Mouse (Mus musculus) midbrain, postnatal 0 days (tissue): Measurements from ENCODE around the gene Fxyd7. TPM values are rescaled to one million over a fixed set of nuclear protein-coding genes. Genes with fewer than 3 reads are reported as not detected.
A peak's percentile ranks its signal among the peaks of the same experiment; 100 is the strongest.

Source experiments
- ATAC-seq: fragments of 200-750 bp; cut with Nextera tagmentation; 2 replicates; pipeline ENCODE4 v1.8.0; 2017; ENCODE audit warnings: moderate number of reproducible peaks, mild to moderate bottlenecking, moderate TSS enrichment, moderate library complexity; ENCODE audit not compliant: low FRiP score
- DNase-seq: peaks from one replicate; pipeline ENCODE4 v3.0.0-alpha.2; 2015; ENCODE audit warnings: low spot score
- H3K27ac ChIP-seq: fragments of 300-500 bp; sonication (generic); 2 replicates; pipeline ENCODE4 v1.5.1; 2014; ENCODE audit warnings: low read depth, mild to moderate bottlenecking, low read length, mixed read lengths
- H3K27me3 ChIP-seq: fragments of 300-500 bp; sonication (generic); 2 replicates; pipeline ENCODE4 v1.6.1; 2014; ENCODE audit warnings: low read length, control low read depth, mixed read lengths; ENCODE audit not compliant: insufficient read depth
- H3K36me3 ChIP-seq: fragments of 300-500 bp; sonication (generic); 2 replicates; pipeline ENCODE4 v1.6.1; 2014; ENCODE audit warnings: low read length, control low read depth, mixed read lengths; ENCODE audit not compliant: insufficient read depth
- H3K4me1 ChIP-seq: fragments of 300-500 bp; sonication (generic); 2 replicates; pipeline ENCODE4 v1.6.1; 2014; ENCODE audit warnings: mild to moderate bottlenecking, control low read depth, antibody characterized with exemption, low read length, mixed read lengths; ENCODE audit not compliant: insufficient read depth
- H3K4me2 ChIP-seq: fragments of 300-500 bp; sonication (generic); 2 replicates; pipeline ENCODE4 v1.6.1; 2014; ENCODE audit warnings: low read depth, mild to moderate bottlenecking, low read length, mixed read lengths; ENCODE audit not compliant: poor library complexity, severe bottlenecking
- H3K4me3 ChIP-seq: fragments of 300-500 bp; sonication (generic); 2 replicates; pipeline ENCODE4 v1.5.1; 2014; ENCODE audit warnings: low read depth, mild to moderate bottlenecking, low read length, moderate library complexity
- H3K9ac ChIP-seq: fragments of 300-500 bp; sonication (generic); replicated peaks from 2 replicates; pipeline ENCODE4 v1.6.1; 2014; ENCODE audit warnings: mild to moderate bottlenecking, low read length, moderate library complexity, mixed read lengths; ENCODE audit not compliant: poor library complexity, severe bottlenecking
- H3K9me3 ChIP-seq: fragments of 300-500 bp; sonication (generic); 2 replicates; pipeline ENCODE4 v1.6.1; 2016; ENCODE audit warnings: low read length, control low read depth
- CTCF ChIP-seq: IDR thresholded peaks from 2 replicates; pipeline ENCODE4 v1.5.1; 2016; ENCODE audit warnings: antibody characterized with exemption, mild to moderate bottlenecking
- WGBS: fragments of 180-500 bp; shearing (Covaris S2); extraction: QIAGEN DNeasy Blood & Tissue Kit; methylation state at CpG from one replicate; pipeline ENCODE4 v1.1.7; 2014; 5-methylcytosine and 5-hydroxymethylcytosine counted together
- polyA plus RNA-seq: library from polyadenylated mRNA; unstranded; fragments of >200 nt; fragmentation: Nextera tagmentation; extraction: Ambion mirVana; gene quantifications from 2 replicates; pipeline ENCODE4 v1.2.1, GENCODE M21; 2015
- total RNA-seq: library from RNA; depleted of rRNA; stranded (reverse); fragments of >200 nt; gene quantifications from 2 replicates; pipeline ENCODE4 v1.2.3, GENCODE M21; 2014

The Fxyd7 gene
- total and polyA plus RNA-seq, 2 experiments from 2014 or later: 285 to 455 TPM

DNA sequence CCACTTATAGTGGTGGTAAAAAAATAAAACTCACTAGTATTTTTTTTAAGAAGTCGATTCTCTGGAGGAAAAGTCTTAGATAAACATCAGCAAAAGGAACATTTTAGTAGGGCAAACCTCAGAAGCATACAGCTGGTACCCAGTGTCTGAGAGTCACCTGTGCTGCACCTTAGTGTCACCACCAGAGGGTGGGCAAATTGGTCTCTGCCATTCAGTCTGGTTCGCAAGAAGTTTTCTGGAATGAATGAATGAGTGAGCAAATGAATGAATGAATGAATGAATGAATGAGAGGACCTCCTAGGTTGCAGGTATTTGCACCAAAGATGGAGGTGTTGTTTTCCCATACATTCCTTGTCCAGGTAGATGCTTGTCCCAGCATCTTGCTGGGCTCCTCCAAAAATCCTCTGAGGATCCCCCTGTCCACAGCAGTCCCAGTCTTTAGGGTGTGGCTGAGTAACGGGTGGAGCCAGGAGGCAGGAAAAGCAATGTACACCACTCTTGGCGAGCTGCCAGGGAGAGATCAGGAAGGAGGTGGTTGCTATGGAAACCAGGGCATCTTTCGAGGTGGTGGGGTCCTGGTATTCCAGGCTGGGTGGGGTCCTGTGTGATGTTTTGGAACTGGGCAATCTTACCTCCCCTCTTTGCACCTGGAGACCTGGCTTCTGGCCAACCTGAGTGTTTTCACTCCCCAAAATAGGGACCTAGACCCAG lies 2.0 kb downstream of the Fxyd7 start:
- peaks cover 9% of the 10 kb centered on the region; the same call in 1 of the 2 replicates for H3K4me1 ChIP-seq
- H3K4me2 ChIP-seq: peak overlapping the region; percentile 69
- 18% methylated on average over 5 of the region's 5 CpGs for WGBS
- H3K9me3 ChIP-seq: no peaks in the 10 kb centered on the region
- ATAC-seq (no peak), DNase-seq (peak; percentile 78)
- H3K36me3 ChIP-seq: no peaks in the 10 kb centered on the region
- H3K4me3 ChIP-seq: peak overlapping the region; percentile 44
- H3K9ac ChIP-seq: peak overlapping the region; percentile 67
- peak; percentile 61 for TF ChIP-seq CTCF
- H3K27me3 ChIP-seq: peaks cover 18% of the 10 kb centered on the region
- peak overlapping the region; percentile 27; the same call in 1 of the 2 replicates for H3K27ac ChIP-seq

DNA sequence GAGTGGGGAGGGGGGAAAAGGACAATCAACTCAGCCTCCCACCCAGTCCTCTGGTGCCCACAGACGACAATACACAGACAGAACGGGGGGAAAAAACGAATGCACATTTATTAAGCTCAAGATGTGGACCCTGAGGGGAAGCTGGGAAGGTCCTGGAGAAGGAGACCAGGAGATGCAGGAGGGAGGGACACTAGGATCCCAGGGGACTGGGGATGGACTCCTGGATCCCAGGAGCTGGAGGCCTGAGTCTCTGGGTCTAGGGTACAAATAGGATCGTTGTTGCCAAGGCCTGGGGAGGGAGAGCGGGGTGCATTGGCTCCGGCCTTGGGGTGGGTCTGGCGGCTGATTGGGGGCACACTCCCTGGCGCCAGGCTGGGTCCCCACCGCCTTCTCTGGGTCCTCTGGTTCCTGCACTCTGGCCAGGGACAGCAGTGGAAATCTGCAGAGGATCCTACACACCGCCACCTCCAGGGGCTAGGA lies 8.8 kb downstream of the Fxyd7 start, which contains the start of gene Fxyd5:
Gene Fxyd5 (minus strand): TSS at position 51 of the 480 bp plus-strand sequence.
- DNase-seq (no peak), ATAC-seq (no peak)
- Histone ChIP-seq H3K27ac (no peak within 1 kb of the TSS), H3K36me3 (peaks cover 7% of the 10 kb centered on the region; the same call in 1 of the 2 replicates), H3K9me3 (no peaks in the 10 kb centered on the region), H3K9ac (no peak within 1 kb of the TSS), H3K4me1 (no peaks in the 10 kb centered on the region), H3K4me2 (peak within 1 kb of the TSS; percentile 20; the same call in 1 of the 2 replicates), H3K27me3 (peaks cover 22% of the 10 kb centered on the region), H3K4me3 (no peak within 1 kb of the TSS)
- no peak for TF ChIP-seq CTCF
- 36% methylated on average over 10 of the region's 10 CpGs for WGBS

DNA sequence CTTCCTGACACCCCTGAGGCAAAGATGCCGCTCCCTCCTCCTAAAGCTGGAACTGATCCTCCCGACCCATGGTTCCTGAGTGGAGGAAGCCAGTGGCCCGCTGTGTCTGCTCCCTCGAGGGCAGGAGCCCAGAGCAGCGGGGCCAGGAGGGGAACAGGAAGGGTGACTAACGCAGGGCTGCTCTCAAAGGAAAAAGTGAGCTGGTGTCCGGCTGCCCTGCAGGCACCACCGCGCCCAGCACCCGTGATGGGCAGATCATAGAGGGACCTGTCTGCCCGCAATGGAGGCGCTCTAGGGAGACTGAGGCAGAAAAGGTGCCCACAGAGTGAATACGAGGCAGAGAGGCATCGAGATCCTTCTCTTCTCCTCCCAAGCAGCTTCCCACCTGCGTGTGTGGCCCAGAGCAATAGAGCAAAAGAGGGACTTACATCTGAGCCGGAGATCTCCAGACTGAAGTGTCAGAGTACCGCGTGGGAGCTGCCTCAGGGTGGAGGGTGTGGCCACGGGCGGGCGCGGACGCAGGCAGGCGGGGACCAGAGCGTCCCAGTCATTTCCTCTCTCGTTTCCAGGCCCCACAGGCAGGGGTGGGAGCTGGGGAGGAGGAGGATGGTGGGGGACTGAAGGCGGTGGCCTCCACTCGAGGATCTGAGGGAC lies 9.5 kb downstream of the Fxyd7 start:
- Histone ChIP-seq H3K27me3 (peaks cover 22% of the 10 kb centered on the region), H3K4me2 (peak overlapping the region; percentile 20; the same call in 1 of the 2 replicates), H3K9ac (no peak overlapping the region), H3K27ac (no peak overlapping the region), H3K4me3 (no peak overlapping the region), H3K9me3 (no peaks in the 10 kb centered on the region), H3K4me1 (no peaks in the 10 kb centered on the region), H3K36me3 (peaks cover 7% of the 10 kb centered on the region; the same call in 1 of the 2 replicates)
- no peak for TF ChIP-seq CTCF
- ATAC-seq: no peak
- 7% methylated on average over 28 of the region's 28 CpGs for whole genome bisulfite sequencing
- no peak for DNase-seq

DNA sequence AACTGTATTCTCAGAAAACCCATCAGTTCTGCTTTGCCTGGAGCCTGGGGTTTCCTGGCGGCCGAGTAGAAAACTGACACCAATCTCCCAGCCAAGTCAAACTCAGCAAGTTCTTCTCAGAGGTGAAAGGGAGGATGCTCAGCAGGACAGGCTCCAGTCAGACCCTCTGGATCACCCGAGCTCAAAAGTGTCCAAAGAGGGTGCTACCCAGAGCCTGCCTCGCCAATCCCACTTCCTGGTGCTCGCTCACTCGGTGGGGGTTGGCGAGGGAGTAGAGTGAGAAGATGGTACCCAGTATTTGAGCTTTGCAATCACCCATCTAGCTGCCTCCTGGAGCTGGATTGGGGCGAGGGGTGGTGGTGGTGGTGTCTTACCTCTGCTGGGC lies 10.3 kb downstream of the Fxyd7 start:
- WGBS: 53% methylated on average over 8 of the region's 8 CpGs
- Histone ChIP-seq H3K36me3 (peaks cover 7% of the 10 kb centered on the region; the same call in 1 of the 2 replicates), H3K4me3 (no peak overlapping the region), H3K4me1 (no peaks in the 10 kb centered on the region), H3K4me2 (no peak overlapping the region), H3K27me3 (peaks cover 22% of the 10 kb centered on the region), H3K9me3 (no peaks in the 10 kb centered on the region), H3K9ac (no peak overlapping the region), H3K27ac (no peak overlapping the region)
- ATAC-seq (no peak), DNase-seq (no peak)
- TF ChIP-seq CTCF: no peak

DNA sequence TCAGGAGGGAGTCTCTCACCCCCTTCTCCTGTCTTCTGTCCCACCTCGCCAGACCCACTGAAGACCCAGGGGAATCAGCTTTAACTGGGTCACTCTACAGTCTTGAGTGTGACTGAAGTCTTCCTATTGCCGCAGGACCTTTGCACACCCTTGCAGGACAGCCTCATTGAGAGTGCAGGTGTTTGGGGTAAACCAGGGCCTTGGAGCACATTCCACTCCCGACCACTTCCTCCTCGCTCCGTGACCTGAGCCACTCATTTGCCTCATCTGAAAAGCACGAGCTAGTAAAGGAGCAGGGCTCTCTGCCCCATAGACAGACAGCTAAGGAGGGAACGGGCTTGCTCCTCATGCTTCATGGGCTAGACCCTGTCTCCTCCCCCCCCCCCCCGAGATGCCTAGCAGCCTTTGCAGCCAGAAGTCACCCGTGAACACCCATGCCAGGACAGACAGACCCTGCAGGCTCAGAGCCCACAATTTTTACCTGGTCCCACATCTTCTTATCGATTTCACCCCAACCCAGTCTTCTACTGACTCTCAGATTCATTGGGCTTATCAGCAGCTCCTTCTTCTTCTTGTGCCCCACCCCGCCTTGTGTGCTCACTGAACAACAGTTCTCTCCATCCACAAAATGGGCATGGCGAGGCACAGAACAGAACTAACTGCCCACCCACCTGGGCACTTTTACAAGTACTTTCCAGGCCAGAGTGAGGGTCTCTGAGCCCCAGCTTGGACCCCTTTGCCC lies 10.8 kb downstream of the Fxyd7 start:
- WGBS: 83% methylated on average over 11 of the region's 12 CpGs
- TF ChIP-seq CTCF: no peak
- DNase-seq (no peak), ATAC-seq (no peak)
- Histone ChIP-seq H3K27ac (no peak overlapping the region), H3K9me3 (no peaks in the 10 kb centered on the region), H3K4me3 (no peak overlapping the region), H3K4me2 (no peak overlapping the region), H3K27me3 (peaks cover 22% of the 10 kb centered on the region), H3K36me3 (peaks cover 9% of the 10 kb centered on the region; the same call in 1 of the 2 replicates), H3K9ac (no peak overlapping the region), H3K4me1 (no peaks in the 10 kb centered on the region)
